Mouse (Mus musculus): ENCODE results near the gene Chkb.
A peak's percentile ranks its signal among the peaks of the same experiment; 100 is the strongest.

Gene Chkb

DNA sequence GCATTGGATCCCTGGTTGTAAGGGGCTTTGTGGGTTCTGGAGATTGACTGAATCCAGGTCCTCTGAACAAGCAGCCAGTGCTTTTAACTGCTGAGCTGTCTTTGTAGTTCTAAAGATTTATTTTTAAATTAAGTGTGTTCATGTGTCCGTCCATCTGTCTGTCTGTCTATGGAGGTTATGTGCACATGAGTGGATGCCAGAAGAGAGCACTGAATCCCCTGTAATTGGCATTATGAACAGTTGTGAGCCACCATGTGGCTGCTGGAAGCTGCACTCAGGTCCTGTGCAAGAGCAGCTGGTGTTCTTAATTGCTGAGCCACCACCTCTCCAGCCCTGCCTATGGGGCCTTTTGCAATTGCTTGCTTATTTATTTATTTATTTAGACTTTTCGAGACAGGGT, 31.6 kb downstream of the Chkb start:
- peak; percentile 65 to 68 for DNase-seq

GRCm38 (mm10) chr15:89396883-89397282, 32.8 kb downstream of the Chkb start:
- DNase-seq = peak in 1 of 2 experiments; percentile 10

- DNase-seq = peak in 1 of 2 experiments; percentile 73
Observed at GRCm38 (mm10) chr15:89390081-89390480, 39.6 kb downstream of the Chkb start.

DNA sequence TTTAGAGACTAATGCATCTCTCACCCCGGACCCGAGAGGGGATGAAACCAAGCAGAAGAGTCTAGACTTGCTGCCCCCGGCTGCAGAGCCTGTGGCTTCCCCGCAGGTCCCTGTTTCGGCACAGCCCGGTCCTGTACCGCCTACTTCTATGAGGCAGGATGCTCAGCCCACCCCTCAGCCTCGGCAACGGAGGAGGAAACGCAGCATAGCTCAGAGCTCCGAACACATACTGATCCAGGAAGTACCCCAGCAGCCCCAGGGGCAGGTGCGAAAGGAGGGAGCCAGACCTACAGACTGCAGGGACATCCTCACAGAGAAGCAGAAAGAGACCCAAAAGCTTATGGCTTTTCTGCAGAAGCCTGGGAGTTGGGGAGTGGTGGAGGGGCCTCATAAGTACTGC, 42.6 kb downstream of the Chkb start:
- DNase-seq = no peak

GRCm38 (mm10) chr15:89384617-89385016, 45.1 kb downstream of the Chkb start, which contains the start of gene Klhdc7b:
TSS of gene Klhdc7b (plus strand) at chr15:89384917.
- DNase-seq = no peak

DNA sequence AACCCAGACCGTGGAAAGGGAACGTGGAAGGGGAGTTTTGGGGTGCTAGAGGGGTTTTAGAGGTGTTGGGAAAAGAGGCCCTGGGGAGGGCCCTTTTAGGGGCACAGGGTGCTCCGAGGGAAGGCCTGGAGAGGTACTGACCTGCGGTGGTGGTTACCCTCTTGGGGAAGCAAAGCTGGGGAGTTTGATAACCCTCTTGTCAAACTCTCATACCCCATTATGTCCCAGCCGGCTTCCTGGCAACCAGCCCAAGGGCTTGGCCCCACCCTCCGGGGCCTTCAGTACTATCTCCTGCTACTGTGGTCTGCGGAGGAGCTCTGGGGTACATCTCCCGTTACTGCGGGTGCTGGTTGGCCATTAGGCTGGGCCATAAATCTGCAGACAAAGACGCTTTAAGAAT, 50.3 kb downstream of the Chkb start:
- peak; percentile 68 to 70 for DNase-seq

- DNase-seq = peak; percentile 72 to 76
Observed at GRCm38 (mm10) chr15:89378831-89379401, 50.8 kb downstream of the Chkb start, which contains the start of gene Odf3b. TSS of gene Odf3b (minus strand) at chr15:89379282.

- DNase-seq = no peak
Observed at GRCm38 (mm10) chr15:89377938-89378828, 51.5 kb downstream of the Chkb start.

DNA sequence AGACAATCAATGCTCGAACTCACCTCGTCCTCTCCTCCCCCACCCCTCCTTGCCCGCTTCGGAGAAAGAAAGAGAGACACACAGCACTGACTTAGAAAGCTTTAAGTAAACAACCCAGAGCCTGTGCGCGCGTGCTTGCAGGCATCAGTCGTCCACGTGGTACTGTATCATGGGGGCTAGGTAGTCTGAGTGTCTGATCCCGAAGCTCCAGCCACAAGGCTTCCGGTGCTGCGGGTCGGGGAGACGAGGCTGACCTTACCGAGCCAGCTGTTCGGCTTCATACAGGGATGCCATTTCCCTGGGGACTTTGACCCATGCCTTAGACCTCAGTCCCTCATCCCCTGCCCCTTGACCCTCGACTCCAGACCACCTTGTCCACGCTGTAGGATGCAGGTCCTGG, 52.3 kb downstream of the Chkb start:
- DNase-seq = no peak

DNA sequence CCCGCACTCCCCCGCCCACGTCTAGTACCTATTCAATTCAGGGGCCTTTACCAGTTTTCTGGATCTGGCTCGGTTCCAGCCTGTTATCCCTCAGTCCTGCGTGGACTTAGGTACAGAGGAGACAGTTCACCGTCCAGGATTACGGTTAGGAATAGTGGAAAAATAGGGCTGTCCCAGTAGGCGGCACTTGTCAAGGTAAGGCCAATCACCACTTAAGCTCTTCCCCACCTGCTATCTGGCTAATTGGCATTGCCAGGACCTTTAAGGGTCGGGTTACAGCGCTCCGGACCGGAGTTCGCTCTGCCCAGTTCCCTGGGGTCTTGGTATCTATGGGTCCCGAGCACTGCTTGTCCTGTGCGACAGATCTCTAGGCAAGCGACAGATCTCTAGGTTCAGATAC, 52.8 kb downstream of the Chkb start, which contains the start of gene Tymp:
TSS of gene Tymp (minus strand) at position 83 of the 400 bp plus-strand sequence.
- no peak for DNase-seq

All from cerebellum, postnatal 10 days (tissue).